Mouse (Mus musculus): ENCODE data around the gene Ccdc92b.
A peak's percentile ranks its signal among the peaks of the same experiment; 100 is the strongest.

Gene Ccdc92b

GRCm38 (mm10) chr11:74613428-74613827, 6.0 kb upstream of the Ccdc92b start:
- no peak for DNase-seq

GRCm38 (mm10) chr11:74615571-74615970, 3.8 kb upstream of the Ccdc92b start:
- DNase-seq = no peak

DNA sequence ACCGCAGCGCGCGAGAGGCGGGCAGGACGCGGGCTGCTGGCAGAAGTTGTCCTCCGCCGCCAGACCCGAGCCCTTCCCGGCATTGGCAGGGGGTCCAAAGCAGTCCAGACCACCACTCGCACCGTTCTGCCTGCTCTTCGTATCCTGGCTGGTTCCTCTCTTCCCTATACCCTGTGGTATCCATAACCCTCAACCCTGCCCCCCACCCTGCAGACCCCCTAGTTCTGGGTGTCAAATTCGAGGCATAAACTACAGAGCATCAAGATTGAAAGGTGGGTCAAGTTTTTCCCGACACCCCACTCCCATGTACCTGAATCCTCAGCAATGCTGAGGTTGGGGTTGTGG, 523 bp downstream of the Ccdc92b start:
- DNase-seq = no peak

GRCm38 (mm10) chr11:74621974-74622669, 2.7 kb downstream of the Ccdc92b start:
- DNase-seq = no peak

DNA sequence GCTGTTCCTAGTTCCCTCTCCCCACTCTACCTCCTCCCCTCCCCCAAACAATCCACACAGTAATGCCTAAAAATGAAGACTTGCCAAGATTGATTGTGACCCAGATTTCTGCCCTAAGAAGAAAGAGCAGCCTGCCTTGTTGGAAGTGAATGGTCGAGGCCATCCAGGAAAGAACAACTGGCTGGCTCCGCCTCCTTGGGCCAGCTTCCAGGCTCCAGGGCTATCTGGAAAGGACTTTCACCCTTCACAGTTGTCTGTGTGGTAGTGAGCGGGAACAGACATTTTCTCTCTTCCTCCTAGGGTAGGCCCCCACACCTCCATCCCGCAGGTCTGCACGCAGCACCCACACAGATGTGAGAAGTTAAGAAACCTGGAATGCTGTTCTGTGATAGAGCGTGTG, 4.3 kb downstream of the Ccdc92b start:
- no peak for DNase-seq

DNA sequence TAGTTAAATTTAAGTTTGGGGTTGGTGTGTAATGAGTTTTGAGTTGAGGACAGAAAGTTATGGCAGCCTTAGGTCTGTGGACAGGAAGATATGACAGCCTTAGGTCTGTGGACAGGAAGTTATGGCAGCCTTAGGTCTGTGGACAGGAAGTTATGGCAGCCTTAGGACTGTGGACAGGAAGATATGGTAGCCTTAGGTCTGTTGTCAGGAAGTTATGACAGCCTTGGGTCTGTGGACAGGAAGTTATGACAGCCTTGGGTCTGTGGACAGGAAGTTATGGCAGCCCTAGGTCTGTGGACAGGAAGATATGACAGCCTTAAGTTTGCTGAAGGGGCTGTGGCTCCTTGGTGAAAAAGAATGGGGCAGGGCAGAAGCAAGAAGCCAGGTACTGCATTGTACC, 5.9 kb downstream of the Ccdc92b start:
- DNase-seq = no peak

GRCm38 (mm10) chr11:74627481-74627880, 8.1 kb downstream of the Ccdc92b start:
- no peak for DNase-seq

DNA sequence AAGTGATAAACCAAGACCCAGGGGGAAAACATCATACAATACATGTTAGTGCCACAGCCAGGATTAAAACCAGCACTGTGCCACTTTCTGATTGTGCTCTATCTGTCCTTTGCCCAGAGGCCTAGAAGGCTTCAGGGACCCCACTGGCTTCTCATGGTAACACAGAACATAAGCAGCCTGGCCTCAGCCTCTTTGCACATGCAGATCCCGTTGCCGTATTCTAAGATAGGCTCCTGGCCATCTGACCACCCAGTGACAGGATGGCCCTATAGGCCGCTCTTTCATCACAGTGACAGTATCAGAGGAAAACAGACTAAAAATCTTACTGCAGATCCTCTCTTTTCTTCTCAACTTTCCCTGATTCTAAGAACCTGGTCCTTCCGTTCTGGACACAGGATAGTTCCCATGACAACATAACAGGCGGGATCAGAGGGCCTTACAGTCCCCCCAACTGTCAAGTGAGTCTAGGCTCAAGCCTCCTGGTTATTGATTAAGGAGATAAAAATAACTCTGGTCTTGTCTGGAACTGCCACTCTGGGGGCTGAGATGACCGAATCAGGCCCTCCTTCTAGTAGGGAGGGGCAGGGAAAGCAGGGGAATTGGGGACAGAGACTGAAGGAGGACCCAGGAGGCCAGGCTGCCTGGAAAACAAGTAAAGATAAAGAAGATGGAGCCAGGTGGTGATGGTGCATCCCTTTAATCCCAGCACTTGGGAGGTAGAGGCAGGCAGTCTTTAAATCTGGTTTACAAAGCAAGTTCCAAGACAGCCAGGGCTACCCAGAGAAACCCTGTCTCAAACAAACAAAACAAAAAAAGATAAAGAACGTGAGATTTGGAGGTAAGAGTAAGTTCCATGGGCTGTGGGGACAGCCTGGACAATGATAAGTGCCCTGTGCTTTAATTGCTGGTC, 12.7 kb downstream of the Ccdc92b start:
- peak; percentile 76 for DNase-seq

GRCm38 (mm10) chr11:74634490-74635275, 15.3 kb downstream of the Ccdc92b start:
- peak; percentile 95 for DNase-seq

GRCm38 (mm10) chr11:74637486-74637885, 18.1 kb downstream of the Ccdc92b start:
- no peak for DNase-seq

GRCm38 (mm10) chr11:74637971-74638790, 18.8 kb downstream of the Ccdc92b start:
- DNase-seq = peak; percentile 99

GRCm38 (mm10) chr11:74638791-74639411, 19.5 kb downstream of the Ccdc92b start:
- peak; percentile 94 for DNase-seq

GRCm38 (mm10) chr11:74639628-74640027, 20.2 kb downstream of the Ccdc92b start:
- DNase-seq = peak; percentile 86

DNA sequence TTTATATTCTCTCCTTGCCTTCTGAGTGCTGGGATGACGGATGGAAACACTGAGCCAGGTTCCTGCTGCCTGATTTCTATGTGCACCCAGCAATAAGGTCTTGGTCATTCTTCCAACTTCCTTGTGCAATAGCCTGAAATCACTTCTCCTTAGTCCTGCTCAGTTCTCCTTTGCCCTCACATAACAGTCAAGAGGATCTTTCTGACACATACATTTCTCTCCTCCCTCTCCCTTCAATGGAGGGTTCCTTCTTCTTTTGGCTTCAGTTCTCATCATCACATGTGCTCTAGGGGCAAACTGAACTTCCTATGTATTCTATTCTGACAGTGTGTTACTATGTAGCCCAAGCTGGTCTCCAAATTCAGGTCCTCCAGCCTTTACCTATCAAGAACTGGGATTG, 28.6 kb downstream of the Ccdc92b start:
- DNase-seq = no peak

DNA sequence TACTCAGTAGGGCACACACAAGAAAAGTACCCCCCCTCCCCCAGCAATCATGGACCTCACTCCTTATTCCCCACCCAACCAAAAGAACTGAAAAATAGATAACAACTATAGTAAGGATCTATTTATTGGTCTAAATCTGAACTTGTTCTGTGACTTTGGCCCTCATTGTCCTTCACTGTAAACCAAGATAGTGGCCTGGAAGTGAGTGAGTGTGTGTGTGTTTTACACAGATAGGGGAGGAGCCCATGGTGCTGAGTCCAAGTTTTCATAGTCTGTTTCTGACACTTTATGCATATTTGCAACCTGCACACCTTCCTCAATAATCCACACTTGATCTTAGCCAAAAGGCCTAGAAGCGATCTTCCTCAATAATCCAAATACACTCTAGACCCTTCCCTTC, 29.3 kb downstream of the Ccdc92b start:
- no peak for DNase-seq

DNA sequence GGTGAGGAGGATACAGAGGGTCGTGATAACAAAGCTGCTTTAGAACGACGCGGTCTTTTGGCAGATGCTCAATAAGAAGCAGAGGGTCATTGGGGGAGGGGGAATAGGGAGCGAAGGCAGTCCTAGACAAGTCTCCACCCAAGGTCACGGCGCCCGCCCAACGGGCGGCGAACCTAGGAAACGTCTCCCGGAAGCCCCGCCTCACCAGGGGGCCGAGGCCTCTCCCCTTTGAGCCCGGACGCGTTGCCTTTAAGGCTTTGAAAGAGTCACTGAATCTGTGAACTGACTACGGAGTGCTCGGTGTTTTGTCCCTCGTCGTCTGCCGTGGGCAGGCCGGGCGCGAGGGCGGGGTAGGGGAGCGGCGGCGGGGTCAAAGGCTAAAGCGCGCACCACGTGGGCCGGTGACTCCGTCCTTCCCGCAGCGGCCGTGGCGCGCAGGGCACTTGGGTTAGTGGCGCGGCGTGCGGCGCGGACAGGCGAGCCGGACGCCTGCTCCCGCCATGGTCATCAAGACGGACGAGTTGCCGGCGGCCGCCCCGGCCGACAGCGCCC, 29.8 kb downstream of the Ccdc92b start, which contains the start of gene Cluh:
Cluh (plus strand) TSS at position 401 of the 552 bp plus-strand sequence.
- peak; percentile 100 for DNase-seq

DNA sequence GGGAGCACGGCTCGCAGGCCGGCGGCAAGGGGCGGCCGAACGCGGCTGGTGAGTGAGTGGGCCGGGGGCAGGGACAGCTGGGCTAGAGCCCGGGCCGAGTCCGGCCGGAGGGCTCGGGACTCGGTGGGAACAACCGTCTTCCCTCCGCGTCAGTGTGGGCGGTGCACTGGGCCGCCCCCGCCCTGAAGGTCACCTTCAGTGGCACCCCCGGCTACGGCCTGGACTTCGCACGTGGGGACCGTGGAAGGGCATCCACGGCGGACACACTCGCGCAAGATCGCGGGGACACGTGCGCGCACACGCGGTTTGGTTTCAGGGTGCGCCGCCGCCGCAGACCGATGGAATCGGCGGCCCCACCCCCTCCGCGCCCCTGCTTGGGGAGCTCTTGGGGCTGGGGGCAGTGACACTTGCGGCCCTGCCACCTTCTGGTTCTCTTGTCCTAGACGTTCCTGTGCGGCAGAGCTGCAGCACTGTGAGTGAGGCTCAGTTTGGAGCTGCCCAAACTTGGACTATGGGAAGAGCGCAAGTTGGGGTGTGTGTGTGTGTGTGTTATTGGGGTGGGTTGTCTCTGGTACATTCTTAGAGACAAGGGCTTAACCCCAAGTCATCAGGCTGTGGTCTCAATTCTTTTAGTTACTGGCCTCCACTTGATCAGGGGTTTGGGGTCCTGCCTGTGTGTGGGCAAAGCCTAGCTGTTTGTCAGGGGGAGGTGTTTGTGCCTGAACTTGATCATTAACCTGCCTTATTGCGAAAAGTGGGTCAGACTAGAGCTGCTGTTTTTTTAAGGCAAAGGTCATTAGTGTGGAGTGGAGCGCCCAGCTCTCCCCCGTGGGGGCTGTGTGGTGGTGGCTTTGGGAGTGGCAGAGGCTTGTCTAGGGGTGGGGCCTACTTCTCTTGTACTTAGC, 30.5 kb downstream of the Ccdc92b start:
- DNase-seq = no peak

DNA sequence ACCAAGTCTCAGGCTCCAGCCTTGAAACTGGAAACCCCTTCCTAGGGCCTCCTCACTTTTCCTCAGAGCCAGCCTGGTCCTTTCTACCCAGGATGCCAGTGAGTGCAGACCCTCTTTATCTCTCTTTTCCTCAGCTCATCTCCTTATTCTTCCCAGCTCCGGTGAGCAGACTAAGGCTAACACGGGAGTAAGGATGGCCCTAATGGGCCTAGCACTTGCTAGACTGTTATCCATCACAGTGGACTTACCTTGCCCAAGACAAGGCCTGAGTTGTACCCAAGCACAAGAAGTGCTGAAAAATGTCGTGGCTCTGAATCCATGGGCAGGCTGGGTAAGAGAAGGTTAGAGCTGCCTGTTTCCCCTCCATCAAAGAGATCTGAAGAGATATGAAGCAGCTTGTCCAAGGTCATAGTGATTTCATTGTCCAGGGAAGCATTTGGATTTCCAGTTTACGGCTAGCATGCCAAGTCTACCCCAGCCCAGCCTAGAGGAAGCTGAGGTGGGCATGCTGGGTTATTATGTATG, 31.2 kb downstream of the Ccdc92b start:
- no peak for DNase-seq

DNA sequence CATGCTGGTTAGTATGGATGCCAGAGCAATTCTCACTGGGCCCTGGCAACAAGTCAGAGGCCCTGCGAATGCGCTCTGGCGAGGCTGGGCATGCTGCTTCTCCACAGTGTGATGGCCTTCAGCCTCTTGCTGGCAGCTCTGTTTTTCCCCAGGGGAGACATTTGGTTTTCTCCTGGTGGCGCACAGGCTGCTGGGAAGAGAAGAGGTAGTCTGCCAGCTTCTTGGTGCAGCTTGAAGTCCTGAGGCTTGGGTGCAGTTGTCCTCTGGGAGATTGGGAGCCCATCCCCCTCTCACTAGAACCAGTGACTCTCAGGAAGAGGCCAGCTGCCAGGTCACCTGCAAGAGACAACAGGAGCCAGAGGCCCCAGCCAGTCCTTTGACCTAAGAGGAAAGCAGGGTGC, 33.4 kb downstream of the Ccdc92b start:
- DNase-seq = peak; percentile 97

DNA sequence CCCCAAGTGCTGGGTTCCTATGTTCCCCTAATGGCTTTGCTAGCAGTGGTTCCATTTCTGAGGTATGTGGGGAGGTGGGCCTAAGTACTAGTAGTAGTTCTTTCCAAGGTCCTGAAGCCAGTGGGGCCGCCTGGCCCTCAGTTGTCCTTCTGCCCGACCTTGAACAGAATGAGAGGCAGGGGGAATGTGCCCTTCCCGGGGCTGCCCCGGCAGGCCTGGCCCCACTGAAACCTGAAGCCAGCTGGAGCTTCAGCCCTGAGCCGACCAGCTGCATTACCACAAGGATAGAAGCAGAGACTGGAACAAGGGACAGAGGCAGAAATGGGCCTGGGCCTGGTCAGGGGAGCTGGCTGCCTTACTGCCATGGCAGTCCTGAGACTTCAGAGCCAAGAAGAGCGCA, 34.0 kb downstream of the Ccdc92b start:
- DNase-seq = peak; percentile 95
